Mouse (Mus musculus): ENCODE data around the gene Cab39l.
"Not testable (repeated sequence)": the region's sequence is repeated elsewhere in the genome, so short reads cannot be mapped to it uniquely, and the experiment has no call there.

Gene Cab39l

DNA sequence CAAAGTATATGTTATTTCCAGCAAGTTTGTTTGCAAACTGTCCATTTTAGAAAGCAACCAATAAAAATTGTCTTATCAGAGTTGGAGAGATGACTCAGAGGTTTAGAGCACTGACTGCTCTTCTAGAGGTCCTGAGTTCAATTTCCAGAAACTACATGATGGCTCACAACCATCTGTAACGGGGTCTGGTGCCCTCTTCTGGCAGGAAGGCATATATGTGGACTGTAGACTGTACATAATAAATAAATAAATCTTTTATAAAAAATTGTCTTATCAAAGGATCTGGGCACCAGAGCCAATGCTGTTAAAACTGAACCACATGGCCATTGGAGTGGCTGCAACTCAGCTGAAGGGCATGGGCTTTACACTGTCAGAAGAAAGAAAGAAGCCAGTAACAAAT is 149.8 kb downstream of the Cab39l start:
- DNase-seq: no peak

DNA sequence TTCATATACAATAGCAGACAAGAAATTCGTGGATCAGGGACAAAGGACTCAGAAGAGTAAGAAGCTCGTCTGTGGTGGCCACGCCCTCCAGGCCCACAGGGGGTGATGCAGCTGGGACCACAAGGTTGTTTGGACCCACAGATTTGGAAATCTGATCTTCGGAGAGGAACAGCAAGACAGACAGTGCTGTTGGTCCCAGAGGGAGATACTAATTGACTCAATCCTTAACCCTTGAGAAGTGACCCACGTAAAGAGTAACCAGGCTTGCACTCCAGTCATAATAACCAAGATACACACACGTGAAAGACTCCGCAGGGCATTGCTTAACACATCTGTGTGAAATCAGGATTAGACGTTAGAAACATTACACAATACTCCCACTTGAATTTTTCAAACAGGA is 151.1 kb downstream of the Cab39l start:
- no peak for DNase-seq

DNA sequence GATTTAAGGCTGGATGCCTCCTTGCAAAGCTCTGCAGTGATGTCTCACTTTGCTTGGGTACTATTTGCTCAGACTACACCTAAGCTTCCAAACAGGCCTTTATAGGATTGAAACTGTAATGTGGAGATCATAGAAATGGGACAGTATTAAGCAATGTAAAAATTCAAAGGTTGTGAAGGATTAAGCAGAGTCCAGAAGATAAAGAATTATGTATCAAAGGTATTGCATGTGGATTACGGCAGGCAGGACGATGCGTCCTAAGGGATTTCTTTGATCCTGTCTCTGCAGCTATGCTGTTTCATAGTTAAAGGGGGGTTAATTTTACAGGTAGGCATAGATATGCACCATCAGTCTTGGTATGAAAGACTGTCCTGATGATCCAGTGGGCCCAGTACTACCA is 151.8 kb downstream of the Cab39l start:
- DNase-seq: no peak

DNA sequence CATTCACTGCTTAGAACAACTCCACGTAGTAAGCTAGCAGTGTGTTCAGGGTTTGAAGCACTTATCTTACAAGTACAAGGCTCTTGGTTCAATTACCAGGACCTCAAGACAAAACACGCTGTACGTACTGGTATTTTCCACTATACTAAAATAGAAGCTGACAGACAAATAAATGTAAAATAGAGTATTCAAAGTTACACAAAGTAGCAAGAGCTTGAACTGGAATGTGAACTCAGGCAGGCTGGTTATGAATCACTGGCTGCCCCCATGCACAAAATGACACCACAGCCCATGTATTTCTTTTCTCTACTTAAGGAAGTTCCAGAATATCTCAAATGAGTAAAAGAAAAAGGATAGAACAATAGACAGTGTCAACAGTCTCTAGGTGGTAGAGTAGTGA is 154.2 kb downstream of the Cab39l start:
- no peak for DNase-seq

DNA sequence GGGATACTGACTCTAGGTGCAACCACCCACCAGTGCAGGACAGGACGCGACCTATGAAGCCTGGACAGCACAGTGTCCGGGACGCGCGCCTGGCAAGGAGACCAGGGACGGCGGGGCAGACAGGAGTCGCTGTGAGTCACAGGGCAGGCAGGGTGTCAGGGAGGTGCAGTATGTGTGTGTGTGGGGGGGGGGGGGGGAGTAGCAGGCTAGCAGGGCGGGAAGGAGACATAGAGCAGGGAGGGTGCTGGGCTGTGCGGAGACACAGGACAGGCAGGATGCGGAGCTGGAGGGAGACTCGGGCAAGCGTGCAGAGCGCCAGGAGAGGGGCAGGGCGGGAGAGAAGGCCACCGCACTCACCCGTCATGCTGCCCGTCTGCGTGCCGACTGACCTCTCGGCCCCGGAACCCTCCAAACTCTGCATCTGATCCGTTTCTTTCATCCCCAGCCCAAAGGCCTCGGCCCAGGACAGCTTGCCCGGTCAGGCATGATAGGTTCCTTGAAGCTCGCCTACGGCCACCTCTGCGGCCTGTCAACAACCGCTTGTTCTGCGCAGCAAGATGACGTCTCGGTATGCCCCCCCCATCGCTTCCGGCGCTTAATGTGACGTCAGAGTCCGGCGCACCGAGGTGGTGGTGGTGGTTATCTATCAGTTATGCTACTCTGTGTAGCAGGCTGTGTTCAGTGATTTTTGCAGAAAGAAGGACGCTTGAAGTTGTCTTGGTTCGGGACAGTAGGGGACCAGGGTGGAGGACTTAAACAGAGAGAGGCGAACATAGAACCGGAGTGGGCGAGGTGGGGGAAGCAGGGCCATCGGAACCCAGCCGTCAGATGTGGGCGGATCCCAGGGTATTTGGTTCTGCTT is 156.9 kb downstream of the Cab39l start, which contains the start of gene Cdadc1:
Gene Cdadc1, minus strand, starts transcription at position 562 of the 862 bp plus-strand sequence.
- DNase-seq: peak; percentile 98

DNA sequence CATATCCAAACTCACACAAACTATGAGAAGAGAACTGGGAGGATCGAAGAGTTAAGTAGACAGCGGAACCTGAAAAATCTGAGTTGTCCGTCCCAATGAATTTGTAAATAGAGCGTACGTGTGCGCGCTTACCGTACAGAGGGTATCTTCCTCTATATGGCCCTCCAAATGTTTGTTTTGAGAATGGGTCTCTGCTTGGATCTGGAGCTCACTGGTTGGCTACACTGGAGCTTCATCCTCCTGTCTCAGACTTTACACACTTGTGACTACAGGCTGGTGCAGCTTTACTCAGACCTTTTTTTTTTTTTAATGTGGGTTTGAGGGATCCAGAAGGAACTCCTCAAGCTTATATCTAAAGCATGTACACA is 157.5 kb downstream of the Cab39l start:
- DNase-seq: no peak

DNA sequence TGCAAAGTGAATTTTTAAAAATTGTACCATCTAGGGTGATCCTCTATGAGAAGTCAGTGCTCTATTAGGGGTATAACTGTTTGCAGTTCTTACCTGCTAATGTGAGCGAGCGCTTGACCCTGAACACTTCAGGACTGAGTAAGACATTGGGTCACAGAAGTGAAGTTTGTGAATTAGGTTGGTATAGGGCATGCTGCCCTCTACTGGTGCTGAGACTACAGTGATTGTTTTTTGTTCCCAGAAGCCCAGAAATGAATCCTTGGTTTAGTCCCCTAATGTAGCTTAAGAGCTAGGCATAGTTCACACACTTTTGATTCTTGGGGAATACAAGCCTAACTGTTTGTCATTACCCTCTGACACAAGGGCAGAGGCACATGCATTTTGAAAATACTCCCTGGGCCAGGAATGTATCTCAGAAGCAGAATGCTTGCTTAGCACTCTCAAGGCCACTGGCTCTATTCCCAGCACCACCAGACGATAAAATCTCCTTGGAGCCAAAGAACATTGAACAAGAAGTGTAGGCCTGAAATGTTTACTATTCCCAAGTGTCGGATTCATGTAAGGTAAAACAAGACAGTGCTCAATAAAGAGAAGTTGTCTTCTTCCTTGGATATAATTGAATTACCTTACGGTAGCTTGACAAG is 163.4 kb downstream of the Cab39l start:
- DNase-seq: no peak

DNA sequence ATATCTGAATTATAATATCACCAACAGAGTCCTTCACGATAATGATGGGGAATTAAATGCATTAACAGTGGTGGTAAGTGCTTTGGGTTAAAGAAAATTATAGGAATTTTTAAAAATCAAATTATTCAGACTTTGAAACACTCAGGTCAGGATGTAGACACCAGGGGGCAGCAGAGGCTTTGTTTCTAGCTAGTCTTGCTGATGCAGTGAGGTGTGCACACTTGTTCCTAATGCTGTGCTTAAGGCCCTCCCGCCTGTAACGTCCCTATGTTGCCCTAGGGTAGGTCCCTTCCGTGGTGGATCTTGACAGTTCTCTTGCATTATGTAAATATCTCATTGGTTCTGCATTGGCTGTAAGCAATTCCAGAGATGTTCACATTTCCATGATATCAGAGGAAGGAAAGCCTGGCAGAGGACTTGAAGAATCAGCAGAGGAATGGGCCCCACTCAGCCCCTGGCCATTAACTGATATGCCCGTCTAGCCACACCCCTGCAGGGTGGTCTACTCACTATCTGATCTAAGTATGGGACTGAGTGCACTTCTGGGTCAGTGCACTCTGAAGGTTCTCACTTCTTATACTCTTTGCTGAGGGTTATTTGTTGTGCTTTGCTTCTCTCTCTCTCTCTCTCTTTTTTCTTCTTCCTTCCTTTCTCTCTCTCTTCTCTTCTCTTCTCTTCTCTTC is 165.0 kb downstream of the Cab39l start:
- peak; percentile 62 for DNase-seq

DNA sequence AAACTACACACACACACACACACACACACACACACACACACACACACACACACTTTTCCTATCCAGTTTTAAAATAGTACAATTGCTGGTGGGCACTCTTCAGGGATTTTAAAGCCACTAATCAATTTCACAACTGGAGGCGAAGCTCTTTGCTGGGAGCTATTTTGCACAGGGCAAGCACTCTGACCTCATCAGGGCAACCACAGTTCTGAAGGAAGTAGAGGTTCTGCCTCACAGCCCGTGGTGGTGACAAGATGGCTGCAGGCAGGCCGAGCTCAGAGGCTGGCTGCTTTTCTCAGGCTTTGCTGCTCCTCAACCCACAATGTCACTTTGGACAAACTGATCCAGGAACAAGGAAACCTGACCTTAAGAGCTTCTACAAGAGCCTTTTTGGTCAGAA is 166.2 kb downstream of the Cab39l start:
- no peak for DNase-seq

DNA sequence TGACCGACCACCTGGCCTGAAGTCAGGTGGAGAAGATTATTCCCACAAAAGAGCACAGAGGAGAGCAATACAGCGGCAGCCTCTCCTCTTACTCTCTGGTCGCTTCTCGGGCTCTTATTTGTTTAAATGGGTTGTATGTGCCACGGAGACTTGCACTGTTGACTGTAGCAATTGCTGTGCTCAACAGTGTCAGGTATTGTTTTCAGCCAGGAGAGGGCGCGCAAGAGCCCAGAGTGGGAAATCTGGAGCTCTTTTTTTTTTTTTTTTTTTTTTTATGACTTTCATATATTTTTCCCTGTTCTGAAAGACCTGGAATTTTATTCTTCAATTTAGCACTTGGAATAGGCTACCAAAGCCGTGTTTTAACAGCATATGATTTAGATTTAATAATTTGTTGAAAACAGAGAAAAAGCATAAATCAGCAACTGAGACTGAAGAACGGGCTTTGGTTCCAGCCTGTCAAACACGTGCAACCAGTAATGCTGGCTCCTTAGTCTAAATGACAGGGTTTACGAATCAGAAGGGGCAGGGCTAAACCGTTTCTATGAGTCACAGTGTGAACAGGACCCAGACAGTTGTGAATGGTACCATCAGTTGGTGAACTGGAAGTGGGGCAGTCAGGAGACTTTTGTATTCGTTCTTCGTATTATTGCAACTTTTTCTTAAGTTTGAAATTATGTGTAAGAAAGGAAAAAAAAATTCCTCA is 172.3 kb downstream of the Cab39l start:
- DNase-seq: peak; percentile 26

DNA sequence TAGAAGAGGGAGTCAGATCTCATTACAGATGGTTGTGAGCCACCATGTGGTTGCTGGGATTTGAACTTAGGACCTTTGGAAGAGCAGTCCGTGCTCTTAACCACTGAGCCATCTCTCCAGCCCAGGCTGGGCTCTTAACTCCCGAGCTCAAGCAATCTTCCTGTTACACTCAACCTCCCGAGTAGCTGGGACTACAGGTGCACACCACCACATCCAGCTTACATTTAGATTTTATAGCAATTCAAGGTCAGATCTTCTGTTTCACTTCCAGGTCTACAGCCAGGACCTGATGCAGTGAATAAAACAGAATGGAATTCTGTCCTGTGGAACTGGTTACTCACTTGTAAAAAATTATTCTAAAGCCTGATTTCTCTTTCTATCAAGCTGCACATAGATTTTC is 173.4 kb downstream of the Cab39l start:
- not testable (repeated sequence) for DNase-seq

DNA sequence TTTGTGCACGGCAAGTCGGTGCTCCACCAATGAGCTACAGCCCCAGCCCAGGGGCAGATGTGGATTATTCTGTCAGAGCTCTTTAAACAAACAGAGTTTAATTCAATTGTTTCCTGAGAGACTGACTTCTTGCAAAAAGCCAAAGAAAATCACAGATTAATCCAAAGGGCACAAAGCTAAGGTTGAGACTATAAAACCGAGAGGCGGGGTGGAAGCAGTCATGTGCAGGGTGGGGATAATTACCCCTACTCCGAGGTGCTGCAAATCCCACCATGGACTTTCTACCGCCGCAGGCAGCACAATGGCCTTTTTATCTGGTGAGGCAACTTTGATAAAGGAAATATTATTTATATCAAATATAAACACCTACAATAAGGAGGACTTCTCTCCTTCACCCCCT is 176.0 kb downstream of the Cab39l start:
- no peak for DNase-seq

DNA sequence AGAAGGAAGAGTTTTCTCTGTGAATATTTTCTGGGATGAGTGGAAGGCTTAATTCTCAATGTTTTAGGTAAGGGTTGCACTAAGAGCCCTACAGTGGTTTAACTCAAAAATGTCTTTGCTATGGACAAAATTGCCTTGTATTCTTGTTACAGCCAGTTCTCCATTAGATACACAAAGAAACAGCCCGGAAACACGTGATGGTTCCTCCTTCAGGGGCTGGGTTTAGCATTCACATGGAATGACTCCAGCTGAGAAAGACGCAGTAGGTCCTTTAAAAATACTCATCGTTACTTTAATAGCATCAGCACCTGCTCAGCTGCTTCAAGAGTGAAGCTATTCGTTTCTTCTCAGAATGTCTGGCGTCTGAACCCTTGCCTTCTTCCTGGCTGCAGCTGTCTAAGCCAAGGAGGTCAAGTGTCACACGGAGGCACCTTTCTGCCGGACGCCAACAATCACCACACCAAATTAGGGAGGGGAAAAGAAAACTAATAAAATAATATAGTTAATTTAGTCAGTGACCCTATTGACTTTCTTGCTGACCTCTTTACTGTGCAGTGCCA is 183.6 kb downstream of the Cab39l start:
- DNase-seq: no peak

DNA sequence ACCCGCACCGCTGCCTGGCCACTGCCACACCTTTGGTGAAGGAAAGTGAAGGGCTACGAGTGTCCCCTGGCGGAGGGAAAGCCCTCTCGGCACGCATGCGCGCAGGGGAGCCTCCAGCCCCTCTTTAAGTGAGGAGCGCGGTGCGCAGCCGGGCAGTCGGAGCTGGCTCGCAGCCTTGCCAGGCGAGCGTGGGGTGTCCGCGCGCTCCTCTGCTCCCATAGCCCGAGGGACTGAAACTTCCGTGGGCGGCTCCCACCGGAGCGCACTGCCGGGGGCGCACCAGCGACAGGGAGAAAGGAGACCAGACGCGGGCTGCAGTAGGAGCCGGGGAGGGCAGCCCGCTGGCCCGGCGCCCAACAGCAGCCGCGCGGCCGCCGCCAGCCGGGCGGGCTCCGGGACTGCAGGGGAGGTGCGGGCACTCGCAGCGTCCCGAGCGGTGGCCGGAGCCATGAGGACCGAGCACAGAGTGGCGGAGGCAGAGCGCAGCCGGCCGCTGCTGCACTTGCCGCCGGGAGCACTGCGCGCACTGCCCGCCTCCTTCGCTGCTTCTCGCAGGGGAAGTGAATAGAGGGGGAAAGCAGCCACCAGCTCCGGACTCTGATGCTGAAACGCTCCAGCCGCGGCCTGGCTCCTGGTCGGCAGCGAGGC is 184.5 kb downstream of the Cab39l start, which contains the start of gene Shisa2:
Gene Shisa2, plus strand, starts transcription at position 151 of the 648 bp plus-strand sequence.
- peak; percentile 10 for DNase-seq

DNA sequence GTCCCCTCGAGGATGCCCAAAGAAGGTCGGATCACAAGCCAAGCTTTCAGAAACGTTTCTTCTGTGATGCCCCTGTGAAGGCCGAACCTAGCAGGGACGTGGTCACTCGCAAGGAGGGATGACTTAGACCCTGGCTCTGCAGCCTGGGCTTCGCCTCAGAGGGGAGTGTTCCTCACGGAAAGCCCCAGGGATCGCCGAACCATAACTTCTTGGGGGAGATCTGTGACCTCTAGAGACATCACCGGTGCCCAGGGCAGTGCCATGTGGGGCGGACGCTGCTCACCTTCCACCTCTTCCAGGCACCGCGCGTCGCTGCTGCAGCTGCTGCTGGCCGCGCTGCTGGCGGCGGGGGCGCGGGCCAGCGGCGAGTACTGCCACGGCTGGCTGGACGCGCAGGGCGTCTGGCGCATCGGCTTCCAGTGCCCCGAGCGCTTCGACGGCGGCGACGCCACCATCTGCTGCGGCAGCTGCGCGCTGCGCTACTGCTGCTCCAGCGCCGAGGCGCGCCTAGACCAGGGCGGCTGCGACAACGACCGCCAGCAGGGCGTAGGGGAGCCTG is 185.1 kb downstream of the Cab39l start:
- DNase-seq: no peak

DNA sequence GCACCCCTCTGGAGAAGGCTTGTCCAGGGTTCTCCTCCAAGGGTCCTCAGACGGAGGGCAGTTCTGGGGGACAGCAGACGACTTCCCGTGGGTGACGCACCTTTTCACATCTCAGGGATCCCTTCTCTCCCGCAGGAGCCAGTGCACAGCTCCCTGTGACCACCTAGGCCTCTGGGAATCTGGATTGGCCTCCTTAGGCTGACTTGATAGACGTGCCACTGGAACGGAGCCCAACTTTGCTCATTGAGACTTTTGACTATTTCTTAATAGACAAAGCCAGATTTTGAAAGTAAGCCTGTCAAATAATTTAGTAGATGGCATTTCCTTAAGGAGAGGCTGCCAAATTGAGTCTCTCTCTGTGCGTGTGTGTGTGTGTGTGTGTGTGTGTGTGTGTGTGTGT is 185.9 kb downstream of the Cab39l start:
- DNase-seq: no peak

DNA sequence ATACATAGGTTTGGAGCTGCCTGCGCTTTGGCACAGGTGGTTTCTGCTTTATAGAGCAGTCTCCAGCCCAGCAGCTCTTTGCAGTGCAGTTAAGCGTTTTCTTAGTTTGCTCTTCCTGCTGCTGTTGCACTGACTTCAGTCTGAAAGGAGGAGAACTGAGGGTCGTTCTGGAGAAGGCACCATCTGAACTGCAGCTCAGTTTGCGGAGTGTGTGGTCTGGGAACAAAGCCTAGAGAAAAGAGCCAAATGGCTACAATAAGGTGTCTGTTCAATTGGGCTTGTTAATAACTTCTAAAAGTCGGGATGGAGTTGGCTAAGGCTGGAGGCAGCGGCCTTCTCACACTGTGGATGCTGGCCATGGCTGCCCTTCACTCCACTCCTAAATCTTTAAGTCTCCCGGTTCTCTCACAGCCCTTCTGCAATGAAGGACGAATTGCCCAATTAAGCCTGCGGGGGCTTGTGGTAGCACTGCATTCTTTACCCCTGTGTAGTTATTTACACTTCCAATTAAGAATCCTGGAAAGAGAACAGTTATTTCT is 186.4 kb downstream of the Cab39l start:
- DNase-seq: no peak

DNA sequence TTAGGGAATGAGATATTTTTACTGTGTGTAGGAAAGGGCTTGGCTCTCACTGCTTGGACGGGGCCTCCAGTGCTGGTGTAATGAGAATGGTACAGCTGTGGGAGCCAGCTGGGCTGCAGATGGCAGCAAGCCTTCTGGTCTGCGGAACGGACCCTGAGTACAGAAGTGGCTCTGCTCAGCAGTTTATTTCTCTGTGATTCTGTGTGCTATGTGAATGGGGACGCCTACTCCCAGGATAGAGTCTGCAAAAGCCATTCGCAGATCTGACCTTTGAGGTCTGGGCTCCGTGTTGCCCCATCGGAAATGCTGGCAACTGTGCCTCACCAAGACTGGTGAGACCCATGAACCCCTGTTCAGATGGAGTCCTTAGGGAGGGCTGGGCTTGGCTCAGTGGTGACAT is 187.1 kb downstream of the Cab39l start:
- DNase-seq: no peak

DNA sequence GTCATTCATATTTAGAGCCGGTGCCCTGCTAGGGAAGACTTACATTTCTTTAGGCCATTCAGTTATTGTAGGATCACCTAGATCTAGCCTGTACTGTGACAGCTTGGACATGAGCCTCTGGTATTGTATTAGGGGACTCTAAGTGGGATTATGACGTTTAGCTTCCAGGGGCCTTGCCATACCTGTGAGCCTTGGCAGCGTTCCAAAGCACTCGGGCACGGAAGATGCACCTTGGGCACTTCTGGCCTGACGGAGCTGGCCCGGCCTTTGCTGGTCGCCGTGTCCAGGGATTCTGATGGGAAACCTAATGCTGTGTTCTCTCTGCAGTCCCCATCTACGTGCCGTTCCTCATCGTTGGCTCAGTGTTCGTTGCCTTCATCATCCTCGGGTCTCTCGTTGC is 188.5 kb downstream of the Cab39l start:
- DNase-seq: no peak

DNA sequence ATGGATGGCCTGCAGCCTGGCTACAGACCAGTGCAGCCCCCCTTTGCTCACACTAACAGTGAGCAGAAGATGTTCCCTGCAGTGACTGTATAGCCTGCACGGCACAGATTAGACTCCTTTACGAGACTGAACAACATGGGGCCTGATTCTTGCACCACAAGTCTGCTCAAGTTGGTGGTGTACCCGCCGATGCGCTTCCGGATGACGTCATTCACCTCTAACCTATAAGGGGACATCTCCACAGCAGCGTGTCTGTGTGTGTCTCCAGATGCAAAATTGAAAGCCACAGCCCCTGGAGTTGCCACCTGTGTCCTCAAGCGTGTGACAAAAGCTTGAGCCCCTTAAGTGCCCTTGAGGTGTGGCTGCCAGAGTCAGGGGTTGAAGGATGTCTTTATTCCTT is 189.3 kb downstream of the Cab39l start:
- DNase-seq: no peak

DNA sequence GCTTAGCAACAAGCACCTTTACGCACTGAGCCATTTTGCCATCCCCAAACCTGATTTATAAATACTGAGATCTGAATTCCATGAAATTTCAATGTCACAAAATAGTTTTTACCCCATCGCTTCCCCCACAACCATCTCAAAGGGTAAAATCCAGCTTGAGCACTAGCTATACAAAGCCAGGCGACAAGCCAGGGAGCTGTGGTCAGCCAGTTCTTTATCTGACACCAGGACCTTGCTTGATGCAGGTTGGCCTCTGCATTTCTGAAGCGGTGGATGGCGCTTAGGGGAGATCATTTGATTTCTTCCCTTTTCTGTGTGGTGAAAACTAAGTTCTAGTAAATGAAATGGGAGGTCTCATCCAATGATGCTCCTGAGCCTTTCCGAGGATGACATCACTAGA is 191.3 kb downstream of the Cab39l start:
- no peak for DNase-seq

All from cerebellum, adult 8-10 months (tissue).